Mouse (Mus musculus): ENCODE results near the gene Sprr3.
"Not testable (repeated sequence)": the region's sequence is repeated elsewhere in the genome, so short reads cannot be mapped to it uniquely, and the experiment has no call there.

The Sprr3 gene

DNA sequence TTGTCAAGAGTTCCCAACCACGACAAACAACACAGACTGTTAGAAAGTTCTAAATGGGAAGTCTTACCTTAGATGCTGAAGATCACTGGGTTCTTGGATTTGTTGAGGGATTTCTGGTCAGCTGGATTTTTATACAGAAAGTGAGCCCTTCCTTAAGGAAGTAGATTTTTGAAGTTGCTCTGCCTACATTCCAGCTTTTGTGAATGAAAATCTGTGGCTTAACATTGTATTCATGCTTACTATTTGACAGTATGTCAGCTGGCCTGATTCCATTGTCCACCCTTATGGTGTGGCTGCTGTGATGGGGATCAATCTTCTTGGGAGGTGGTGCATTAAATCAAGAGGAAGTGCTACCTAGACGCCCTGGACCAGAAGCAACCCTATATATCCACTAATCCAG lies at the start of gene Sprr3:
TSS of gene Sprr3 (minus strand) at position 101 of the 400 bp plus-strand sequence.
- DNase-seq (ENCODE audit: low spot score in 2 of 2): no peak

- no peak for DNase-seq (ENCODE audit: low spot score in 2 of 2)
These were observed 49.7 kb upstream of the Sprr3 start for GRCm38 (mm10) chr3:92508185-92508584.

DNA sequence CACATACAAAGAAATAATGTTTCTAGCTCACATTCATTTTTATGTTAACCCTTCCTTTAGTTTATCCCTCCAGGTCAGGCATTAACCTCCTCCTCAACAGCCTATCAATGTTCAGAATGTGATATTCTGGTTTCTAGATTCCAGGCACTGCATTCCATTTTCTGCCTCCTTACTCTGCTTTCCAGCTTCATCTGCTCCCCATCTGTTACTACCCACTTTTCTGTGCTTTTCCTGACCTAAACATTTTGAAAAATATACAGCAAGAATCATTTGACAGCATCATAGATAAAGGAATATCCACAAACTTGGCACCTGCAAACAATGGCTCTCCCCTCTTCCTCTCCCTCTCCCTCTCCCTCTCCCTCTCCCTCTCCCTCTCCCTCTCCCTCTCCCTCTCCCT lies 45.0 kb upstream of the Sprr3 start:
- DNase-seq (ENCODE audit: low spot score in 2 of 2): no peak

GRCm38 (mm10) chr3:92500393-92500792 lies 41.9 kb upstream of the Sprr3 start, which contains the start of gene Sprr4:
Gene Sprr4 (minus strand): TSS chr3:92500493.
- DNase-seq (ENCODE audit: low spot score in 2 of 2): no peak

- DNase-seq (ENCODE audit: low spot score in 2 of 2): peak in 1 of 2 experiments; percentile 19
These were observed 31.7 kb upstream of the Sprr3 start for GRCm38 (mm10) chr3:92490262-92490661.

DNA sequence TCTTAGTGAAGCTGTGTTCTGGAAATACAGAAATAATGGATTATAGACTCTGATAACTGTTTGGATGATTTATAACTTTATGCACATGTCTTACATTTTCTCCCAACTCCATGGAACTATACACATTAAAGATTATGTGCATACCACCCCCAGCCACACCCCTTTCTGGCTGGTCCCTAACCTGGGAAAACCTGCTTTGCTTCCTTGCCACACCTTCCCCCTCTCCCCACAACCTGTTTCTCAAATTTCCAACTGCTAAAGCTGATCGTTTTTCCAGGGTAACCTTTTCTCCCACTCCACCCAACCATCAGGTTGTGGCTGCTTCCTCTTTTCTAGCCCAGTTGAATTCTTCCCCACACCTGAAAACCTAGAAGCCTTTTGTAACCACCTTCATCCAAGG lies 27.8 kb upstream of the Sprr3 start:
- DNase-seq (ENCODE audit: low spot score in 2 of 2): peak in 1 of 2 experiments; percentile 11

DNA sequence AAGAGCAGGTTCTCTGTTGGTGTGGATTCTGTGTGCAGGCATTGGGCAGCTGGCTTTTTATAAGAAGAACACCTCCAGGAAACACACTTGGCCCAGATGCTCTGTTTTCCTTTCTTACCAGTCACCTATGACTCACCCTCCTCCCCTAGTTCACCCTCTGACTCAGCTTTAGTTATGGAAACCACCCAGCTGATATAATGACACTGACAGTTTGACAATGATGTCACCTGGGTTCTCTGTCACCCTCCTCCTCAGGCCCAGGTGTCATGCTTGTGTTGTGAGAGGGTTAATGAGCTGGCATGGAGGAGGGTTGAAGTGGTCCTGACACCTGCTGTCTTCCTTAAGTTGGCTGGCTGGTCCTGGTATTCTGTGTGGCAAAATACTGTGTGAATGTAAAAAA lies 27.3 kb upstream of the Sprr3 start, which contains the start of gene Sprr1a:
TSS of gene Sprr1a (minus strand) at position 33 of the 400 bp plus-strand sequence.
- peak; percentile 23 to 30 for DNase-seq (ENCODE audit: low spot score in 2 of 2)

DNA sequence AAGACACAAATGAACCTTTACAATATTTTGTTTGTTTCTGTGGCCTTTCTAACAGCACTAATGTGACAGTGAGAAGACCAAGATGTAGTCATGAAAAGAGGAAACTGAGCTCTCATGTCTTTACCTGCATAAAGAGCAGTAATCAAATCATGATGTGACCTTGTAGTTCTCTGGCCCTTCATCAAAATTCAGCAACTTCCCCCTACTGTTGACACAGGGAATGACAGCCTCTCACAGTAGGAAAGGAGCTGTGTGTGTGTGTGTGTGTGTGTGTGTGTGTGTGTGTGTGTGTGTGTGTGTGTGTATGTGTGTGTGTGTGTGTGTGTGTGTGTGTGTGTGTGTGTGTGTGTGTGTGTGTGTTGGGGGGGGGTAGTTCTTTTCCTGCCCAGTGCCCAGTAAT lies 22.7 kb upstream of the Sprr3 start:
- not testable (repeated sequence) for DNase-seq (ENCODE audit: low spot score in 2 of 2)

DNA sequence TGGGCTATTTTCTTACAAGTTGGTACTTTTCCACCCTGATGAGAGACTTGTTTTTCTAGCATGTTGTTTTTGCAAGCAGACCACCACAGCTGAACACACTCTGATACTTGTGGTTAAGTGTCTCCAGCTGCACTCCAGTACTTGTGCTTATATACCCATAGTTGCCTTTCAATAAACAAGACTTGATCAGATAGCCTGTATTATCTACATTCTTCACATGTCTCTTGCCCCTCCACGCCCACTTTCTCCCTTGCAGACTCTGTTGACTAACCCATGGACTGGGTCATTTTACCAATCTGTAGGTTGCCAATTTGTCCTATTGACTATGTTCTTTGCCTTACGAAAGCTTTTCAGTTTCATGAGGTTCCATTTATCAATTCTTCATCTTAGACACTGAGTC lies 11.6 kb upstream of the Sprr3 start:
- no peak for DNase-seq (ENCODE audit: low spot score in 2 of 2)

DNA sequence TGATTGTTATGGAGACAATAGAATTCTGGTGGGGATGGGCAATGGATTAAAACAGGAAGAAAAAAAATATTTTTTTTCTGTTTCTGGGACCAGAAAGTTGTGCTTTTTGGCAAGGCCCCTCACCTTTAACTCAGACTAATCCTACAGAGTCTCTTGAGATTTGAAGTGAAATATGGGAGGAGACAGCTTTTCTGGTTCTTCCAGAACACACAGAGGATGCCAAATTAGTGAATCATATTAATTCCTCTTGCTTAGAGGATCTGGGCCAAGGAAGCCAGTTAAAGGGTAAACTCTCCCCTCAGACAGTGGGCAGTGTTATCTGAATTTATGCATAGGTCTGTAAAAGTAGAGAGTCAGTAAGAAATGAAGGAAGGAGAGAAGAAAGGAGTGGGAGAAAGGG lies 8.9 kb upstream of the Sprr3 start:
- DNase-seq (ENCODE audit: low spot score in 2 of 2): no peak

DNA sequence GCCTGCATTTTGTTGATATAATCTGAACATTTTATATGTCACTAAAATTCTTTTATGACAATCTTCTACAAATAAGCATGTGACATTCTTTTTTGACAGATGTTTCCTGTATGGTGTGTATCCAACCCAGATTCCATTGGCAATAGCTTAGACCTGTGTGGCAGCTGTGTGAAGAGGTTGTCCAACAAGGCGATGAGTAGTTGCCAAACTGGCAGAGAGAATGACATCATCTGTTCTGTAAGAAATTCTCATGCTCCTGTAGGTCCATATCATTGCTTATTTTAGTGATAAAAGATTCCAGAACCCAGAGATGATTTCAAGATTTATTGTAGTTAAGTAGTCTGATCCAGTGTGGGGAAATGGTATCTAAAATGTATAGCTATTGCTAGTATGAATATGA lies 8.1 kb upstream of the Sprr3 start:
- DNase-seq (ENCODE audit: low spot score in 2 of 2): no peak

- DNase-seq (ENCODE audit: low spot score in 2 of 2): no peak
These were observed 3.4 kb downstream of the Sprr3 start for GRCm38 (mm10) chr3:92455151-92455550.

GRCm38 (mm10) chr3:92440177-92440576 lies 18.3 kb downstream of the Sprr3 start:
- no peak for DNase-seq (ENCODE audit: low spot score in 2 of 2)

DNA sequence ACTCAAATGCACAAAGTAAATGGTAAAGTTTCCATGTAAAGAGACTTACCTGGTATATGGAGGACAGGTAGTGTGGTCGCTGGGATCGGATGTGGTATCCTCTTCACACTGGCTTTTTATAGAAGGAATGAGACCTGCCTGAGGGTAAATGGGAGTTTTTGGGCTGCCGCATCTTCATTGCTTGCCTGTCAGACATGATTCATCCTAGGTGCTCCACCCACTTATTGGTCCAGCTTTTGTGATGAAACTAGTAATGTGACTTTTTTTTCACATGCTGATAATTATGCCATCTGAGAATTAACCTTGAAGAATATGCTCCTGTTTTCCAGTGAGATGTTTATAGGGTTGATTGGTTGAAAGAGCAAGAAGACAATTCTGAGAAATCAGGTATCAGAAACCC lies 19.8 kb downstream of the Sprr3 start, which contains the start of gene Sprr1b:
TSS of gene Sprr1b (minus strand) at position 101 of the 400 bp plus-strand sequence.
- DNase-seq (ENCODE audit: low spot score in 2 of 2): no peak

- no peak for DNase-seq (ENCODE audit: low spot score in 2 of 2)
These were observed 26.2 kb downstream of the Sprr3 start, which contains the start of gene Sprr2k for GRCm38 (mm10) chr3:92432282-92432681. Gene Sprr2k (plus strand): TSS chr3:92432582.

GRCm38 (mm10) chr3:92429323-92429722 lies 29.2 kb downstream of the Sprr3 start, which contains the start of gene Gm9774:
Gene Gm9774 (minus strand): TSS chr3:92429423.
- DNase-seq (ENCODE audit: low spot score in 2 of 2): no peak

- DNase-seq (ENCODE audit: low spot score in 2 of 2): no peak
These were observed 40.7 kb downstream of the Sprr3 start, which contains the start of gene Sprr2j-ps for GRCm38 (mm10) chr3:92417782-92418181. Gene Sprr2j-ps (plus strand): TSS chr3:92418082.

DNA sequence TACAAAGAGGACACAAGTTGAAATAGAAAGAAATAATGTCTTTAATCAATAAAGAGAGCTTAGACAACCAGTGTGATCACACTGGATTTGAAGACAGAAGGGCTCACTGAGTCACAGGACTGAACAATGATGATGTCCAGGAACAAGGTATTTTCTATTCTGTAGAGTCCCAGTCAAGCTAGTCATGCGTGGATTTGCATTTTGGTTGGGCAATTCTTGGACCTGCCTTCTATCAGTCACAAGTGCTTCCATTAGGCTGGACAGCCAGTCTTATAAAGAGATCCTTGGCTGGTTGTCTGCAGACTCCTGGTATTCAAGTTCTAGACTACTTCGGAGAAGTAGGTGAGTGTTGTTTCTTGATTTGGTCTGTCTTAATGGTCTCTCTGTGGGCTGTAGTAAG lies 50.8 kb downstream of the Sprr3 start, which contains the start of gene Sprr2i:
TSS of gene Sprr2i (plus strand) at position 301 of the 400 bp plus-strand sequence.
- no peak for DNase-seq (ENCODE audit: low spot score in 2 of 2)

Data from urinary bladder, postnatal 36 days (tissue).